Mouse (Mus musculus): ENCODE data around the gene Nup210l. TPM values are rescaled to one million over a fixed set of nuclear protein-coding genes. Genes with fewer than 3 reads are reported as not detected.
"Not testable (repeated sequence)": the region's sequence is repeated elsewhere in the genome, so short reads cannot be mapped to it uniquely, and the experiment has no call there.

Nup210l gene
- polyA plus RNA-seq, 1 experiment from 2014 or later = 0.27 TPM

DNA sequence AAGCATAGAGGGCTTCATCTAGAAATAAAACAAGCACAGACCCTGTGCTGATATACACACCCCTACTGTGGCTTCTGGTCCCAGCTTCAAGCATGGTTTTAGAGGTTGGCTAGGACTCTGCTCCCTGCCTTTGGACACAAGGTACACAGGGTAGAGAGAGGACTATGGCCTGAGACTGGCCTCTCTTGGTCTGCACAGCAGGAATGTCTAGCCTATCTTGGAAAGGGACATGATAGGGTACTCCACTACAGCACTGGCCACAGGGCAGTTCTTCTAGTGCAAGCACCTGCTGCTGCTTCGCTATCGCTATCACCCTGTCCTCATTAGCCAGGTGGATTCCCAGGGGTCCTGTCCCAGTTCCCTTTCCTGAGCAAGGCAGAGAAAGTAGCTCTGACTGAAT is 137.3 kb downstream of the Nup210l start:
- no peak overlapping the region for H3K4me2 ChIP-seq
- H3K36me3 ChIP-seq = 0 out of 2 replicates have a peak, but pooled peaks cover 3% of the 10 kb centered on the region
- ATAC-seq (ENCODE audit: insufficient read depth, low FRiP score, low read depth) = no peak
- no peaks in the 10 kb centered on the region for H3K9me3 ChIP-seq
- no peak overlapping the region for H3K4me3 ChIP-seq (replicated peaks)
- H3K9ac ChIP-seq = no peak overlapping the region
- 92% methylated on average over 2 of the region's 2 CpGs for WGBS
- H3K27me3 ChIP-seq (replicated peaks) = no peaks in the 10 kb centered on the region
- no peak overlapping the region for H3K27ac ChIP-seq
- H3K4me1 ChIP-seq = peaks cover 3% of the 10 kb centered on the region; the same call in 1 of the 2 replicates

DNA sequence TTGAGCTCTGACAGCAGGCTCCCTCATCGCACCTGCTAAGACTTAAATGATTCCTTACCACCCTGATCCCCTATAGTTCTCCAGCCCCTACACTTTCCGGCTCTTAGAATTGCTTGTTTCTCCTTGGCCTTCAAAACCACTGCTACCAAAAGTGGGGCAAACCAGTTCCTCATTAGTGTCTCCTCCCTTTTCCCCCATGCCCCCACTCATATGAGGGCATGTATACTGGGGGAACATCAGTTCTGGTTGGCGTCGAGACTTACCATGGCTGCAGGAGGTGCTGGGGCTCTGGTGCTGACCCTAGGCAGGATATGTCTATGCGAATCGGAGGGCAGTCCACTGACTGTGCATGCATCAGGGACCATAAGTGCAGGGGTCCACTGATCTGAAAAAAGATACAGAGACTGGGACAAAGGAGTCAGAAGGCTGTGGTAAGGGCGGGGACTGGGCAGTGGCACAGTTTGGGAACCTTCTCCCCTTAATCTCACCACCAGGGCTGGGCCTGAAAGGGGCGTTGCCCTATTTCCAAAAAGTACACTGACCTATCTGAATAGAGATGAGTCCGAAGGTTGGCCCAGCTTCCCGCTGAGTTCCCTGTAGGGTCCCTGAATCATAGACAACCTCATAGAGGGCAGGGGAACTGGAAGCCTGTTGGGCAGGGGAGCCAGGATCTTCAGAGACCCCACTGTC is 137.9 kb downstream of the Nup210l start:
- no peak overlapping the region for H3K27ac ChIP-seq
- WGBS = 83% methylated on average over 10 of the region's 10 CpGs
- no peak for ATAC-seq (ENCODE audit: insufficient read depth, low FRiP score, low read depth)

DNA sequence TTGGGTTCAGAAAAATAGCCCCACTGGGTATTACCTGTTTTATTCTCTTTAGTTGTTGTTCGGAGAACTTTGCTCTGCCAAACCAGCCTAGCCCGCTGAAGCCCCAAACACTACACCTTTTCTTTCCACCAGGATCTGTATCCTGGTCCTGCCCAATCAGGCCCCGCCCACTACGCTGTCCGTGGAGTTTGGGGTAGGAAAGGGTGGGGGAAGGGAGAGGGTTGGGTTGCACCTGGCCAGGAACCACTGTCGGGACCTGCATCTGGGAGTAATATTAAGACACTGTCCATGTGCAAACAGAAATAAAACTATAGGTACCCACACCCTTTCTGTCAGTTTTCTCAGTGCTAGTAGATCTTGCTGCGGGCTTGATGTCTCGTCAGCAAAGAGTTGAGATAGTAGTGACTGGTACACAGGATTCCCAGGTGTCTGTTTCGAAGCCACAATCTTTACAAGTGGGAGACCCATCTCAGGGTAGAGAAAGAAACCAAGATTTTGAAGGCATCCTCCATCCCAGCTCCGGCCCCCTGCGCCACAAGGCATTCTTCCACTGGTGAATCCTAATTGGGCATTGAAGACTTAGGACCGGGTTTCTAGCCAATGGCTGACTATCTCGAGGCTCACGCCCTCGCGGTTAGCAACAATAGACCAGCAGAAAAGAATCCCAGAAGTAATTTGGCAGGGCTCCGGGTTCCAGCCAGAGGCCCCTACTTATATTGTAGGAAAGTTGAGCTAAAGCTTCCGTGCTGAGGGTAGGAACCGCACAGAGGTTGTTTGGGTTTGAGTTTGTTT is 139.2 kb downstream of the Nup210l start, which contains the start of gene Creb3l4:
TSS of gene Creb3l4 (minus strand) at position 529 of the 792 bp plus-strand sequence.
- H3K9me3 ChIP-seq = no peaks in the 10 kb centered on the region
- H3K9ac ChIP-seq = 0 out of 2 replicates have a peak within 1 kb of the TSS, but pooled peaks have one; percentile 10
- peak; percentile 45 for ATAC-seq (ENCODE audit: insufficient read depth, low FRiP score, low read depth)
- peaks cover 6% of the 10 kb centered on the region; the same call in 1 of the 2 replicates for H3K4me1 ChIP-seq
- peak within 1 kb of the TSS; percentile 38 for H3K4me3 ChIP-seq (replicated peaks)
- 7% methylated on average over 19 of the region's 19 CpGs for WGBS
- no peaks in the 10 kb centered on the region for H3K36me3 ChIP-seq
- peak within 1 kb of the TSS; percentile 59 for H3K27ac ChIP-seq
- H3K27me3 ChIP-seq (replicated peaks) = no peaks in the 10 kb centered on the region
- peak within 1 kb of the TSS; percentile 61 for H3K4me2 ChIP-seq

More for the DNA sequence above, 137.9 kb downstream of the Nup210l start:
- H3K36me3 ChIP-seq = no peaks in the 10 kb centered on the region
- peak overlapping the region; percentile 61 for H3K4me2 ChIP-seq
- H3K4me3 ChIP-seq (replicated peaks) = no peak overlapping the region; the same call in 1 of the 2 replicates
- no peaks in the 10 kb centered on the region for H3K9me3 ChIP-seq
- H3K27me3 ChIP-seq (replicated peaks) = no peaks in the 10 kb centered on the region
- no peak overlapping the region for H3K9ac ChIP-seq
- peaks cover 3% of the 10 kb centered on the region; the same call in 1 of the 2 replicates for H3K4me1 ChIP-seq

DNA sequence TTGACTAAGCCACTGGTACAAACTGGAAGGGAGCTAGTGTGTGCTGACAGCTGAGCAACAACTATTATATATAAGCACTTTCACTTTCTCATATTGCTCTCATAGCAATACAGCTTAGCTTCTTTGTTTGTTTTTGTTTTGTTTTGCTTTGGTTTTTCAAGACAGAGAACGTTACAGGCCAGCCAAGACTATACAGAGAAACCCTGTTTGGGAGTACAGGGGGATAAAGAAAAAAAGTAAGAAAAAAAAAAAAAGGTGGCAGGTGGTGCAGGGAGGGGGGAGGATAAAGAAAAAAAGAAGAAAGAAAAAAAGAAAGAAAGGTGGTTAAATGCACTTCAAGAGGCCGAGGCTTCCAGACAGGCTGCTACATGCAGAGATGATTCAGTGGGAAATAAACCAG is 141.5 kb downstream of the Nup210l start:
- Histone ChIP-seq H3K36me3 (peaks cover 3% of the 10 kb centered on the region; the same call in 1 of the 2 replicates), H3K9me3 (no peaks in the 10 kb centered on the region), H3K4me3 (replicated peaks) (no peak overlapping the region), H3K4me1 (peaks cover 12% of the 10 kb centered on the region), H3K27ac (no peak overlapping the region), H3K9ac (no peak overlapping the region), H3K4me2 (no peak overlapping the region), H3K27me3 (replicated peaks) (no peaks in the 10 kb centered on the region)
- 39% methylated on average over 2 of the region's 2 CpGs for WGBS
- ATAC-seq (ENCODE audit: insufficient read depth, low FRiP score, low read depth) = no peak

DNA sequence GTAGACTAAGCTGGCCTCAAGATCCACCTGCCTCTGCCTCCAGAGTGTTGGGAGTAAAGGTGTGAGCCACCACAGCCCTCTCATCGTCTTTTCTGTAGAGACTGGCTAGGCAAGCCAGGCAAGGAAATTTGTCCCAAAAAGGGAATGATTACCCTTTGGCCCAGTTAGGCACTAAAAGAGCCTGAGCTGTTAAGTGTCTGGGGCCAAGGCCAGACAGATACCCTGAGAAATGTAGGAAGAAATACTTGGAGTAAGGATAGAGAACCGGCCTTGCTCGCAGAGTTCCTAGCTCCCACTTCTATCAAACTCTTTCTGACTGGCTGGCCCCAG is 143.7 kb downstream of the Nup210l start:
- Histone ChIP-seq H3K27me3 (replicated peaks) (no peaks in the 10 kb centered on the region), H3K4me1 (peaks cover 9% of the 10 kb centered on the region), H3K9me3 (no peaks in the 10 kb centered on the region), H3K4me3 (replicated peaks) (peak overlapping the region; percentile 81), H3K36me3 (peaks cover 13% of the 10 kb centered on the region; the same call in 1 of the 2 replicates), H3K27ac (peak overlapping the region; percentile 94), H3K4me2 (peak overlapping the region; percentile 88), H3K9ac (no peak overlapping the region; the same call in 1 of the 2 replicates)
- WGBS = under 1% methylated on average over 3 of the region's 3 CpGs
- ATAC-seq (ENCODE audit: insufficient read depth, low FRiP score, low read depth) = no peak

DNA sequence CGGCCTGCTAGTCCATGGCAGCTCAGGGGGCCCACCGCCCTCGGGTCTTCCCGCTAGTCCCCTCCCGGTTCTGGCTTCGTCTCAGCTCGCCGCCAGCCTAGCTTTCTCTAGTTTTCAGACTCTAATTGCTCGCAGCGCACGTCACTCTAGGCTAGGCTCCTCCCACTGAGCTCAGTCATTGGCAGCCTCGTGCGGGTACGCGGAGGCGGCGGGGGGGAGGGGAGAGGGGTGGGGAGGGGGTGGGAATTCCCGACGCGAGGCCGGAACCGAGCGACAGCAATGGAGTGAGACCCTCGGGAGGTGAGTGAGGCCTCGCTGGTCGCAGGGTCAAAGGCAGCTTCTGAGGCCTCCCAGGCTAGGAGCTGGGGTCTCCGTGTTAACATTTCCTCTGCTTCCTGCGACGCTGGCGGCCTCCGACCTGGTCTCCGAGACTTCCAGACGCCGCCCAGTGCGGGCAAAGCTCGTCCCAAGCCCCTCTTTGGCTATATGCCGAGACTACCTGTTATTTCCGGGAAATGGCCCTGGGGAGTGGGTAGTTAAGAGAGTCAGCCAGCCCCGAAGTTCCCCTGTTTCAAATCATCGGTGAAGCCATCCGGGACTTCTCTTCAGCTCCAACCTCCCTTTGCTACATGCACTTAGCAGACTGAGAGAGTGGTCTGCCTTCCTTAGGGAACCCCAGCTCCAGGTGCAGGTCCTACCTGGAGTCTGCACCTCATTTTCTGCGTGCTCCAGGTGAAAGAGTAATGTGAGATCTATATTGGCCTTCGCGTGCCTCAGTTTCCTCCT is 144.2 kb downstream of the Nup210l start, which contains the start of gene Slc39a1:
TSS of gene Slc39a1 (plus strand) at position 213 of the 786 bp plus-strand sequence.
- Histone ChIP-seq H3K9me3 (no peaks in the 10 kb centered on the region), H3K4me1 (peaks cover 9% of the 10 kb centered on the region), H3K4me3 (replicated peaks) (peak within 1 kb of the TSS; percentile 81), H3K36me3 (peaks cover 13% of the 10 kb centered on the region; the same call in 1 of the 2 replicates), H3K27me3 (replicated peaks) (no peaks in the 10 kb centered on the region), H3K9ac (peak within 1 kb of the TSS; percentile 88), H3K27ac (peak within 1 kb of the TSS; percentile 94), H3K4me2 (peak within 1 kb of the TSS; percentile 88)
- under 1% methylated on average over 42 of the region's 44 CpGs for WGBS
- peak; percentile 94 for ATAC-seq (ENCODE audit: insufficient read depth, low FRiP score, low read depth)

DNA sequence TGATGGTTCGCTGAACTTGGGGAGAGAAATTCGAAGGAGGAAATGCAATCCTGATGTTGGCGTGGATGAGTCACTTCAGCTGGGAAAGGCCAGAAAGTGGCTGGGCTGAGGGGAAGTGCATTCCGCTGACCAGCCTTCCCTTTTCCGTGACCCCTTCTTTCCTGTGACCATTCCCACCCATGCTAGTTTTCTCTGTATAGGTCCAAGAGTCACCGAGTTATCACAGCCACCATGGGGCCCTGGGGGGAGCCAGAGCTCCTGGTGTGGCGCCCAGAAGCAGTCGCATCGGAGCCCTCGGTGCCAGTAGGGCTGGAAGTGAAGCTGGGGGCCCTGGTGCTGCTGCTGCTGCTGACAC is 144.8 kb downstream of the Nup210l start:
- no peaks in the 10 kb centered on the region for H3K9me3 ChIP-seq
- no peaks in the 10 kb centered on the region for H3K27me3 ChIP-seq (replicated peaks)
- H3K27ac ChIP-seq = peak overlapping the region; percentile 94
- H3K4me3 ChIP-seq (replicated peaks) = peak overlapping the region; percentile 81
- peak overlapping the region; percentile 88 for H3K4me2 ChIP-seq
- ATAC-seq (ENCODE audit: insufficient read depth, low FRiP score, low read depth) = no peak
- under 1% methylated on average over 10 of the region's 10 CpGs for WGBS
- peak overlapping the region; percentile 88 for H3K9ac ChIP-seq
- peaks cover 13% of the 10 kb centered on the region; the same call in 1 of the 2 replicates for H3K36me3 ChIP-seq
- peaks cover 9% of the 10 kb centered on the region for H3K4me1 ChIP-seq

DNA sequence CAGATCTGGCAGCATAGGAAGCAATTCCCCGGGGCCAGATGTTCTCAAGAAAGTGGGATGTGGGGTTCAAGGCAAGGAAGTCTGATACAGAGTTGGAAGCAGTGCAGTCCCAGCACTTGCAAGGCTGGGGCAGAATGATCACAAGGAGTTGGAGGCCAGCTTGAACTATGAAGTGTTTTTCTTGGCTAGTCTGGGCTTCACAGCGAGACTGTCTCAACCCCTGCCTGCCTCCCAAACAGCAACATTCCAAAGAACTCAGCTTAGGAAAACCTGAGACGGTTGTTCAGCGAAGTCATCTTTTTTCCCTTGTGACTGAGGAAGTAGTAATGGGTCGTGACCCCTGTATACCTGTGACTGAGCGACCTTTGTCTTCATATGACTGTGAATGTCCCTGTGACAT is 146.9 kb downstream of the Nup210l start:
- no peak overlapping the region for H3K9ac ChIP-seq
- peaks cover 13% of the 10 kb centered on the region; the same call in 1 of the 2 replicates for H3K36me3 ChIP-seq
- H3K27me3 ChIP-seq (replicated peaks) = no peaks in the 10 kb centered on the region
- ATAC-seq (ENCODE audit: insufficient read depth, low FRiP score, low read depth) = no peak
- peaks cover 17% of the 10 kb centered on the region for H3K4me1 ChIP-seq
- no peak overlapping the region for H3K4me2 ChIP-seq
- no peaks in the 10 kb centered on the region for H3K9me3 ChIP-seq
- WGBS = 86% methylated on average over 6 of the region's 6 CpGs
- no peak overlapping the region for H3K4me3 ChIP-seq (replicated peaks)
- H3K27ac ChIP-seq = no peak overlapping the region

DNA sequence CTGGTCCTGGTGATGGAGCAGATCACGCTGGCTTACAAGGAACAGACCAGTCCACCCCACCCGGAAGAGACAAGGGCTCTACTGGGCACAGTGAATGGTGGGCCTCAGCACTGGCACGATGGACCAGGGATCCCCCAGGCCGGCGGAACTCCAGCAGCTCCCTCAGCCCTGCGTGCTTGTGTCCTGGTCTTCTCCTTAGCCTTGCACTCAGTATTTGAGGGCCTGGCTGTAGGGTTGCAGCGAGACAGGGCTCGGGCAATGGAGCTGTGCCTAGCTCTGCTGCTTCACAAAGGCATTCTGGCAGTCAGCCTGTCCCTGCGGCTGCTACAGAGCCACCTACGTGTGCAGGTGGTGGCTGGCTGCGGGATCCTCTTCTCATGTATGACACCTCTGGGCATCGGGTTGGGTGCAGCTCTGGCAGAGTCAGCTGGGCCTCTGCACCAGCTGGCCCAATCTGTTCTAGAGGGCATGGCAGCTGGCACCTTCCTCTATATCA is 147.8 kb downstream of the Nup210l start:
- not testable (repeated sequence) for H3K27ac ChIP-seq; H3K4me2 ChIP-seq; H3K9ac ChIP-seq; H3K27me3 ChIP-seq (replicated peaks); H3K4me3 ChIP-seq (replicated peaks); ATAC-seq (ENCODE audit: insufficient read depth, low FRiP score, low read depth); H3K9me3 ChIP-seq
- Histone ChIP-seq H3K36me3 (peaks cover 13% of the 10 kb centered on the region; the same call in 1 of the 2 replicates), H3K4me1 (peaks cover 22% of the 10 kb centered on the region)
- WGBS = 92% methylated on average over 10 of the region's 12 CpGs

DNA sequence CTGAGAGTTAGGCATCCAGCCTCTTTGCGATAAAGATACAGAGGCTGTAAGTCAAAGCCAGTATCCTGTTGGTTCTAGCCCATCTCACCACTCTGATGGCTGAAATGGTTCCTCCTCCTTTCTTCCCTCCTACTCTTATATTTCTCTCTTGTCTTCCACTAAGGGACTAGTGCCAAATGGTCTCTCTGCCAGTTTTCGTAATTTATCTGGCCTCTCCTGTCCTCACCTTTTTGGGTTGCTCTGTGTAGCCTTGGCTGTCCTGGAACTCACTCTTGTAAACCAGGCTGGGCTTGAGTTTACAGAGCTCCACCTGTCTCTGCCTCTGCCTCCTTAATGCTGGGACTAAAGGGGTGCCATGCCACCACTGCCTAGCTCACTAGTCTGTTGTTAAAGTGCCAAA is 148.7 kb downstream of the Nup210l start:
- H3K4me2 ChIP-seq; ATAC-seq (ENCODE audit: insufficient read depth, low FRiP score, low read depth); H3K9me3 ChIP-seq; H3K27ac ChIP-seq; H3K4me3 ChIP-seq (replicated peaks); H3K9ac ChIP-seq; H3K27me3 ChIP-seq (replicated peaks): not testable (repeated sequence)
- peaks cover 19% of the 10 kb centered on the region for H3K4me1 ChIP-seq
- 87% methylated on average over 2 of the region's 2 CpGs for WGBS
- peaks cover 13% of the 10 kb centered on the region; the same call in 1 of the 2 replicates for H3K36me3 ChIP-seq

DNA sequence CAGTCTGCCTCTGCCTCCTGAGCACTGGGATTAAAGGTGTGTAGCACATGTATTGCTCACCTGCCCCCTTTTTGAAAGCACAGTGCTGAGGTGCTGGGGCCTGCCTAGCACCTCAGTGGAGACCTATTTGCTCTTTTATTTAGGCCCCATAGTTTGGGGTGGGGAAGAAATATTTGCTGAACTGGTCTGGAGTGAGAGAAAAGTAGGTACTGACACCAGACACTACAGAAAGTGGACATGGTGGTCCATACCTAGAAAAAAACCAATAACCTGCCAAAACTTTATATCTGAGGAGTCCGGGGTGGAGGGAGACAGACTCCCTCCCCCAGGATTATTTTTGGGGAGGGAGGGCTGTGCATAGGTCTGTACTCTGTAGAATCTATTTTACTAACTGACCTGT is 149.2 kb downstream of the Nup210l start:
- H3K27ac ChIP-seq; H3K9me3 ChIP-seq; H3K9ac ChIP-seq; H3K4me2 ChIP-seq; H3K27me3 ChIP-seq (replicated peaks); H3K4me3 ChIP-seq (replicated peaks); ATAC-seq (ENCODE audit: insufficient read depth, low FRiP score, low read depth): not testable (repeated sequence)
- WGBS = 74% methylated on average over 1 of the region's 1 CpGs
- Histone ChIP-seq H3K36me3 (peaks cover 13% of the 10 kb centered on the region; the same call in 1 of the 2 replicates), H3K4me1 (peaks cover 18% of the 10 kb centered on the region)

All from stomach, embryonic 15.5 days (tissue).